Mouse (Mus musculus) olfactory bulb, adult 2 months (tissue): Measurements from ENCODE around the gene Cask.

Experiments used
- CTCF ChIP-seq: fragments of 200-500 bp; IDR thresholded peaks from 2 replicates; pipeline ENCODE4 v1.5.1; 2012; ENCODE audit warnings: low read depth, mild to moderate bottlenecking, low read length, moderate library complexity; ENCODE audit not compliant: insufficient read depth
- POLR2A ChIP-seq: fragments of 200-500 bp; IDR thresholded peaks from 2 replicates; pipeline ENCODE4 v1.6.1; 2012; ENCODE audit warnings: mild to moderate bottlenecking, low read depth, low read length, moderate library complexity; ENCODE audit not compliant: insufficient read depth

- TF ChIP-seq CTCF (no peak), POLR2A (no peak)
Measured at GRCm38 (mm10) chrX:13741110-13741509, 110.1 kb downstream of the Cask start.
